Mouse (Mus musculus) liver, embryonic 11.5 days (tissue): ENCODE results near the gene Zscan29. TPM values are rescaled to one million over a fixed set of nuclear protein-coding genes. Genes with fewer than 3 reads are reported as not detected.

Experiments used
- ATAC-seq: fragments of 200-750 bp; cut with Nextera tagmentation; replicated peaks from 2 replicates; pipeline ENCODE4 v1.8.0; 2017; ENCODE audit warnings: moderate number of reproducible peaks, mild to moderate bottlenecking, moderate TSS enrichment, moderate library complexity; ENCODE audit not compliant: low FRiP score
- DNase-seq: peaks from one replicate; pipeline ENCODE4 v3.0.0-alpha.2; 2017; ENCODE audit warnings: low spot score
- H3K27ac ChIP-seq: fragments of 300-500 bp; sonication (generic); 2 replicates; pipeline ENCODE4 v1.5.1; 2014; ENCODE audit warnings: mild to moderate bottlenecking, low read depth, low read length, control low read depth
- H3K27me3 ChIP-seq: fragments of 300-500 bp; sonication (generic); replicated peaks from 2 replicates; pipeline ENCODE4 v1.6.1; 2014; ENCODE audit warnings: low read length, mixed read lengths; ENCODE audit not compliant: control insufficient read depth, insufficient read depth
- H3K36me3 ChIP-seq: fragments of 300-500 bp; sonication (generic); 2 replicates; pipeline ENCODE4 v1.6.1; 2014; ENCODE audit warnings: mild to moderate bottlenecking, low read length, moderate library complexity, mixed read lengths; ENCODE audit not compliant: control insufficient read depth, insufficient read depth
- H3K4me1 ChIP-seq: fragments of 300-500 bp; sonication (generic); replicated peaks from 2 replicates; pipeline ENCODE4 v1.6.1; 2014; ENCODE audit warnings: low read length, mixed read lengths; ENCODE audit not compliant: control insufficient read depth, insufficient read depth
- H3K4me2 ChIP-seq: fragments of 300-500 bp; sonication (generic); 2 replicates; pipeline ENCODE4 v1.6.1; 2014; ENCODE audit warnings: mild to moderate bottlenecking, control low read depth, moderate library complexity
- H3K4me3 ChIP-seq: fragments of 300-500 bp; sonication (generic); 2 replicates; pipeline ENCODE4 v1.5.1; 2014; ENCODE audit warnings: low read depth, low read length, control low read depth
- H3K9ac ChIP-seq: fragments of 300-500 bp; sonication (generic); 2 replicates; pipeline ENCODE4 v1.6.1; 2014; ENCODE audit warnings: low read depth, low read length, control low read depth
- H3K9me3 ChIP-seq: fragments of 300-500 bp; sonication (generic); 2 replicates; pipeline ENCODE4 v1.6.1; 2016; ENCODE audit warnings: low read length, inconsistent platforms, mixed read lengths; ENCODE audit not compliant: control insufficient read depth
- WGBS: fragments of 180-500 bp; shearing (Covaris S2); extraction: QIAGEN DNeasy Blood & Tissue Kit; methylation state at CpG from one replicate; pipeline ENCODE4 v1.1.7; 2014; 5-methylcytosine and 5-hydroxymethylcytosine counted together
- polyA plus RNA-seq: library from polyadenylated mRNA; unstranded; fragments of >200 nt; fragmentation: Nextera tagmentation; extraction: Ambion mirVana; gene quantifications from 2 replicates; pipeline ENCODE4 v1.2.1, GENCODE M21; 2014

Gene Zscan29
- polyA plus RNA-seq, 1 experiment from 2014 or later = 7.6 TPM

DNA sequence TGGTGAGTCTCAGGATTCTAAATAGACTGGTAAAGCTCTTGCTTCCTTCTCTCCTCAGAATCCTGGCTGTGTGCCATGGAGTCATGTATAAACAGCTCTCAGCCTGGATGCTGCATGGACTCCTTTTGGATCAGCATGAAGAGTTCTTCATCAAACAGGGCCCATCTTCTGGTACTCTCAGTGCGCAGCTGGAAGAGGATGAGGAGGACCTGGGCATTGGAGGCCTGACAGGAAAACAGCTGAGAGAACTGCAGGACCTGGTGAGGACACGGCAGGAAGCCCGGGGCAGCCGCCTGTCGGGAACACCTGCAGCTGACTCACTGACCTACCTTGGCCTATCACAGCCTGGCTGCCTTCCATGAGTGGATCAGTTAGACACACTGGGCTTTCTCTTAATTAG is 12.5 kb upstream of the Zscan29 start:
- H3K27me3 ChIP-seq = no peaks in the 10 kb centered on the region
- H3K9ac ChIP-seq = no peak overlapping the region
- no peak for ATAC-seq
- H3K36me3 ChIP-seq = peaks cover 28% of the 10 kb centered on the region
- WGBS = 89% methylated on average over 5 of the region's 5 CpGs
- H3K4me2 ChIP-seq = no peak overlapping the region
- no peak overlapping the region for H3K27ac ChIP-seq
- DNase-seq = no peak
- H3K4me3 ChIP-seq = no peak overlapping the region
- H3K9me3 ChIP-seq = no peaks in the 10 kb centered on the region
- H3K4me1 ChIP-seq = no peaks in the 10 kb centered on the region

DNA sequence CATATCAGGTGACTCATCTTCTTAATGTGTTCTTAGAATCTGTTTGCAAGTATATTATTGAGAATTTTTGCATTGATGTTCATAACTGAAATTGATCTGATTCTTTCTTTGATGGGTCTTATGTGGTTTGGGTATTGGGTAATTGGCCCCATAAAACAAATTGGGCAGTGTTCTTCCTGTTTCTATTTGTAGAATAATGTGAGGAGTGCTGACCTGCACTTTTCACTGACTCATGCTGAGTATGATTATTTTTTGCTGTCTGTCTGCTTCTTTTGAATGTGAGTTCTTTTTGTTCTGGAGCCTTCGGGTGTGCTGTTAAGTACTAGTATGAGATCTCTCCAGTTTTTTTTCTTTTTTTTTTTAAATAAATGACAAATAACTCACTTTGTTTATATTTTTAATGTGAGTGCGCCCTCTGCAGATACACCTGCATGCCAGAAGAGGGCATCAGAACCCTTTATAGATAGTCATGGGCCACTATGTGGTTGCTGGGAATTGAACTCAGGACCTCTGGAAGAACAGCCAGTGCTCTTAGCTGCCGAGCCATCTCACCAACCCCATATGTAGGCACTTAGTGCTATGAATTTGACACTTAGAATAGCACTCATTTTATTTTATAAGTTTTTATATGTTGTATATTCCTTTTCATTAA is 8.0 kb upstream of the Zscan29 start:
- Histone ChIP-seq H3K4me3 (no peak overlapping the region), H3K9ac (no peak overlapping the region), H3K4me1 (no peaks in the 10 kb centered on the region), H3K36me3 (peaks cover 31% of the 10 kb centered on the region), H3K4me2 (no peak overlapping the region), H3K27ac (no peak overlapping the region), H3K9me3 (no peaks in the 10 kb centered on the region), H3K27me3 (no peaks in the 10 kb centered on the region)
- WGBS = 85% methylated on average over 3 of the region's 3 CpGs
- ATAC-seq (no peak), DNase-seq (no peak)

DNA sequence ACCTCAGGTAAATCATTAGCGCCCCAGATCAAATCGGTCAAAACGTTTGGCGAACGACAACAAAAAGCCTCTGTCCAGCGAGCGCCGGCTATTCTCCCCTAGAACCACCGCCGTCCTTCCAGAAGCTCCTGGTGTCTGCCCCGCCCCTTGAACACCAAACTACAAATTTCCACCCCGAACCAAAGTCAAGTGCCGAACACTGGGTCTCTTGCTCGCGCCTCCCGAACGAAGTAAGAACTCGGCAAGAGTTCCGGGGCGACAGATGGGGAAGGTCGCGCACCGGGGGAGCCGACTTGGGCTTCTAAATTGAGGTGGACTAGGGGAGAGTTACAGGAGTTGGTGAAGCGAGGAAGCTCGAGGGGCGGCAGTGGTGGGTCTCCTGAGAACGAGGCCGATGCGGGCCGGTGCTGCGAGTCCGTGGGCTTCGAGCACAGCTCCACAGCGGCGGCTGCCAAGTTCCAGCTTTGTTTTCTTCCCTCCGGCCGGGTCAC is 399 bp downstream of the Zscan29 start, which contains the start of gene Tubgcp4:
Gene Tubgcp4 (plus strand): TSS at position 174 of the 491 bp plus-strand sequence.
- Histone ChIP-seq H3K36me3 (peaks cover 9% of the 10 kb centered on the region; the same call in 1 of the 2 replicates), H3K27me3 (no peaks in the 10 kb centered on the region), H3K4me2 (peak within 1 kb of the TSS; percentile 99), H3K4me1 (peaks cover 20% of the 10 kb centered on the region), H3K4me3 (peak within 1 kb of the TSS; percentile 86), H3K9me3 (no peaks in the 10 kb centered on the region), H3K9ac (peak within 1 kb of the TSS; percentile 83), H3K27ac (peak within 1 kb of the TSS; percentile 84)
- ATAC-seq (peak; percentile 38; the same call in 1 of the 2 replicates), DNase-seq (peak; percentile 78)
- 1% methylated on average over 36 of the region's 38 CpGs for WGBS

DNA sequence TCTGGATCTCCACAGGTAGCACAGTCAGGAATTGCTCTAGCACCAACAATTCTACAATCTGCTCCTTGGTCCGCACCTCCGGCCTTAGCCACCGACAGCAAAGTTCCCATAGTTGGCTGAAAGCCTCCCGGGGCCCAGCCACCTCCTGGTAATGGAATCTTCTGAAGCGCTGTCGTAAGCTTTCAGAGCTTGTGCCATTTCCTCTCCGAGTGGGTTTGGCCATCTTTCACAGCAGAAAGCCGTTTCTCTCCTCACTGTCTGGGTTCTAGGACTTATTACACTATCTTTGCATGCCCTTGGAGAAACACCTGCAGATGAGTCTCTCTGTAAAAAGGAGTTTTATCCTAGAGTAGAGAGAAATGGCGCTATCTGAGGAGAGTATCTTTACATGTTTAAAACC is 1.0 kb downstream of the Zscan29 start:
- H3K4me1 ChIP-seq = peaks cover 20% of the 10 kb centered on the region
- 8% methylated on average over 9 of the region's 9 CpGs for WGBS
- no peaks in the 10 kb centered on the region for H3K27me3 ChIP-seq
- H3K36me3 ChIP-seq = peaks cover 9% of the 10 kb centered on the region; the same call in 1 of the 2 replicates
- H3K4me3 ChIP-seq = peak overlapping the region; percentile 86
- peak overlapping the region; percentile 99 for H3K4me2 ChIP-seq
- ATAC-seq (no peak), DNase-seq (no peak)
- H3K27ac ChIP-seq = 0 out of 2 replicates have a peak overlapping the region, but pooled peaks have one; percentile 84
- no peaks in the 10 kb centered on the region for H3K9me3 ChIP-seq
- peak overlapping the region; percentile 83 for H3K9ac ChIP-seq

DNA sequence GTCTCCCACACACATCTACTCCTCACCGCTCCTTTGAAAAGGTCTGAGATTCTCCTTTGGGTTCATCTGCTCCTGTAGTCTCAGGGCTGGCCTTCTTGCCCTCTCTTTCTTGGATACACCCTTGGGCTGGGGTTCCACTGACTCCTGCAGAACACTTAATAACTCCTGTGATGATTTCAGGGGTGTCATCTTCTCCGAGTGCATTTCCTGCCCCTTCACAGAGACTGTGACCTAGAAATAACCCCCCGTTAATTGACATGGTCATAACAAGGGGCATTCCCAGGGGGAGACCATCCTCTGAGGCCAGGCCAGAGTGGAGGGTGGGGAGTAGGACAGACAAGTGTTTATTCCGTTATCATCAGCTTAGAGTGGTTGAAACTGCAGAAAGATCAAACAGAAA is 1.8 kb downstream of the Zscan29 start:
- DNase-seq (no peak), ATAC-seq (no peak)
- Histone ChIP-seq H3K4me3 (peak overlapping the region; percentile 86), H3K27ac (no peak overlapping the region), H3K36me3 (peaks cover 4% of the 10 kb centered on the region; the same call in 1 of the 2 replicates), H3K4me1 (peaks cover 20% of the 10 kb centered on the region), H3K9ac (peak overlapping the region; percentile 83), H3K27me3 (no peaks in the 10 kb centered on the region), H3K4me2 (peak overlapping the region; percentile 99), H3K9me3 (no peaks in the 10 kb centered on the region)
- WGBS = 53% methylated on average over 4 of the region's 4 CpGs

DNA sequence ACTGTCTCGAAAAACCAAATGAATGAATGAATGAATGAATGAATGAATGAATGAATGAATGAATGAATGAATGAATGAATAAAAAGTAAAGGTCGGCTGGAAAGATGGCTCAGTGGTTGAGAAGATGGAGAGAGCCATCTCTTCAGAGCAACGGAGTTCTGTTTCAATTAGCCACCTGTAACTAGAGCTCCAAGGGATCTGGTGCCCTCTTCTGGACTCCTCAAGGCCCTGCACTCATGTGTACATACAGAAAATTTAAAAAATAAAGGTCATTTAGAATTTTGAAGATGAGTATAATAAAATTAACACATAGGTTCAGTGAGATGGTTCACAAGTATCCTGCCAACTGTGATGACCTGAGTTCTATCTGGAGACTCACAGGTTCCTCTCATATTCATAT is 17.8 kb downstream of the Zscan29 start:
- Histone ChIP-seq H3K9ac (no peak overlapping the region), H3K4me2 (no peak overlapping the region), H3K27me3 (no peaks in the 10 kb centered on the region), H3K36me3 (peaks cover 6% of the 10 kb centered on the region; the same call in 1 of the 2 replicates), H3K9me3 (no peaks in the 10 kb centered on the region), H3K4me3 (no peak overlapping the region), H3K27ac (no peak overlapping the region), H3K4me1 (no peaks in the 10 kb centered on the region)
- DNase-seq (no peak), ATAC-seq (no peak)
- 74% methylated on average over 3 of the region's 3 CpGs for WGBS

DNA sequence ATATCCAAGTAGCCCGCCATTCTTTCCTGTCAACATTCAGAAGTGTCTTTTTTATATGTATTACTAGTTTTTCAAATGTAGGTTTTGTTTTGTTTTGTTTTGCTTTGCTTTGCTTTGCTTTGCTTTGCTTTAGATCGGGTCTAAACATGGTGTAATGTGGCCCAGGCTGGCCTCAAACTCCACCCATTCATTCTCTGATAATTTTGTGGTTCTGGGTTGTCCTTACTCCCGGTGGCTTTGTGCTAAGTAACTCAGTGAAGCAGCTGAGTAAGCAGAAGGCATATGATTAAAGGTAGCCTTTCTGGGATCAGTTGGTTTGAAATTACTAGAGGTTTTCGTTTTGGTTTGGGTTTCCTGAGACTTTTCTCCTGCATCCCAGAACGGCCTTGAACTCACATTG is 21.2 kb downstream of the Zscan29 start:
- Histone ChIP-seq H3K9ac (no peak overlapping the region), H3K36me3 (peaks cover 6% of the 10 kb centered on the region; the same call in 1 of the 2 replicates), H3K27ac (no peak overlapping the region), H3K9me3 (no peaks in the 10 kb centered on the region), H3K4me3 (no peak overlapping the region), H3K4me1 (no peaks in the 10 kb centered on the region), H3K27me3 (no peaks in the 10 kb centered on the region), H3K4me2 (no peak overlapping the region)
- no peak for ATAC-seq
- whole genome bisulfite sequencing = 69% methylated on average over 5 of the region's 5 CpGs
- no peak for DNase-seq

DNA sequence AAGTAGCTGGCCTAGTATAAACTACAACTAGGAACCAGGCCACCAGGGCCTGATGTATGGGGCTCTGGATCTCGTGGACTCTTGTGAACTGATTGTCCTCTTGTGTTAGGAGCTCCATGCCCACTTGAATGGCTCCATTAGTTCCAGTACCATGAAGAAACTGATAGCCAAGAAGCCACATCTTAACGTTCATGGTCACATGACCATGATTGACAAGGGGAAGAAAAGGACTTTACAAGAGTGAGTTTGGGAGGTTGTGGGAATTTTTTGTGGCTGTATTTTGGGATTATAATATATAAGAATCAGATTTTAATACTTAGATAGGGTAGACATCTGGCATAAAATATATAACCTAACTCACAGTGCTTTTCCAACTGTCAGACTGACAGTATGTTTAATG is 28.5 kb downstream of the Zscan29 start:
- no peak for DNase-seq
- no peaks in the 10 kb centered on the region for H3K27me3 ChIP-seq
- no peak overlapping the region for H3K9ac ChIP-seq
- H3K4me1 ChIP-seq = peaks cover 20% of the 10 kb centered on the region
- ATAC-seq = no peak
- no peak overlapping the region for H3K27ac ChIP-seq
- no peak overlapping the region for H3K4me2 ChIP-seq
- 50% methylated on average over 2 of the region's 2 CpGs for WGBS
- H3K9me3 ChIP-seq = no peaks in the 10 kb centered on the region
- peaks cover 14% of the 10 kb centered on the region for H3K36me3 ChIP-seq
- no peak overlapping the region for H3K4me3 ChIP-seq
